Mouse (Mus musculus): ENCODE results near the gene 4930432K21Rik. TPM values are rescaled to one million over a fixed set of nuclear protein-coding genes. Genes with fewer than 3 reads are reported as not detected.
A peak's percentile ranks its signal among the peaks of the same experiment; 100 is the strongest.

The 4930432K21Rik gene
- total and polyA plus RNA-seq, 3 experiments, result 0.09 TPM; not detected in 2

DNA sequence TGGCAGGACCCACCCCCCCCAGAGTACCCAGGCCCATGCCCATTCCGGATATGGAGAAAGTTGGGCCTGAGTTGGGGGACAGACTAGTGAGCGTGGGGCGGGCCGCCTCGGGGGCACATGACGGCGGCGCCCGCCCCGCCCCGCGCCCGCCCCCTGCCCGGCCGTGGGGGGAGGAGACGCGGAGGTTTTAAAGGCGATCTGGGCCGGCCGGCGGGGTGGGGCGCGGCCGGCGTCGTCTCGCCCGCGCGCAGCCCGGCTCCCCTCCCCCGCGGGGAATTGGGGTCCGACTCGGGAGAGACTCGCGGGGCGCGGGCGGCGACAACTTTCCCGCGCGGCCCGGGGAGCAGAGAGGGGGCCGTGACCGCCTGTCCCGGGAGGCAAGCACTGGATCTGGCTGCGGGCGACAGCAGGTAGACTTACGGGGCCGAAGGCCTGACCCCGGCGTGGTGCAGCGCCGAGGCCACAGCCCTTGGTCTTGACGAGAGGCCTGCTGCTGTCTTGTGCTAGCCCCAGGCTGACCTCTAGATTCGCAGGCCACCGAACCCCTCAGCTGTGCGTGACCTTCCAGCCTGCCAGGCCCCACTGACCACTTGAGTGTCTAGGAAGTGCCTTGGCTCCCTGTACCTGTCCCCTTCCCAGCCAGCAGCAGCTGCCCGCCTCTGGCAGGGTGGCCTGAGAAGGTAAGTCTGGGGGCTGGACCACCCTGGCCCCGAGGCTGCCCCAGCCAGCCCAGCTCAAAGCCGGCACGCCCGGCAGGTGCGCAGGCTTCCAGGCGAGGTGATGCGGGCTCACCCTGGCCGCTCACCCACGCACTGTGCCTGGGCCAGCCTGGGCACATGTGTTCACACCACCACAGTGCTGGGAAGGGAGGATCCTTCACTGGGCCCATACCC lies 53.1 kb downstream of the 4930432K21Rik start:
- no peak for DNase-seq (ENCODE audit: extremely low read depth)
- Histone ChIP-seq H3K27ac (ENCODE audit: insufficient read depth, low read depth) (peak overlapping the region; percentile 62), H3K4me1 (ENCODE audit: control insufficient read depth in 1 of 2, insufficient read depth in 2 of 2) (peaks cover 18 to 52% of the 10 kb centered on the region in 2 experiments), H3K4me3 (replicated peaks in 1 of 3; ENCODE audit: low read depth in 2 of 3, low read length in 2 of 3, poor library complexity in 1 of 3) (peak overlapping the region; percentile 71 to 96 (median 82)), H3K9me3 (replicated peaks; ENCODE audit: low read length) (no peaks in the 10 kb centered on the region), H3K4me2 (ENCODE audit: insufficient read depth, low read depth, poor library complexity, severe bottlenecking) (peak overlapping the region; percentile 84), H3K27me3 (replicated peaks) (no peaks in the 10 kb centered on the region), H3K79me2 (replicated peaks; ENCODE audit: control insufficient read depth, extremely low read depth, insufficient read depth, poor library complexity, severe bottlenecking) (peaks cover 22% of the 10 kb centered on the region), H3K36me3 (replicated peaks in 1 of 2; ENCODE audit: control insufficient read depth in 1 of 2, insufficient read depth in 1 of 2, low read length in 1 of 2) (peaks cover 4 to 15% of the 10 kb centered on the region in 2 experiments), H3K9ac (ENCODE audit: insufficient read depth, low read depth) (peak overlapping the region; percentile 93)
- in situ Hi-C loops (cut with MboI; ENCODE audit: low pct_ligation_motif_present, low pct_unique_long_range_greater_than_20kb, low sequenced_read_pairs) (loop anchor here (25.0 kb wide), 1 partner anchor 161 kb away; no protein-coding TSS in a partner anchor), dilution Hi-C loops (cut with MboI; ENCODE audit: extremely low pct_ligation_motif_present, extremely low pct_unique_long_range_greater_than_20kb, low sequenced_read_pairs) (no loop called here)
- TF ChIP-seq JUND (conservative IDR thresholded peaks at IDR 0.05; ENCODE audit: low read depth, low read length), result no peak
- peak; percentile 44; the same call in 1 of the 2 replicates for TF ChIP-seq BHLHE40 (IDR thresholded peaks at IDR 0.05; ENCODE audit: low read depth, low read length)
- TF ChIP-seq NELFE (IDR thresholded peaks at IDR 0.05; ENCODE audit: low read depth, low read length), result peak; percentile 67
- TF ChIP-seq POLR2AphosphoS2 (IDR thresholded peaks at IDR 0.05; ENCODE audit: low read depth, low read length), result no peak
- peak; percentile 48; the same call in 1 of the 2 replicates for TF ChIP-seq CHD2 (IDR thresholded peaks at IDR 0.05; ENCODE audit: low read length)
- 0 out of 2 replicates have a peak, but pooled peaks have one; percentile 47 for TF ChIP-seq TBP (conservative IDR thresholded peaks at IDR 0.05; ENCODE audit: low read depth, low read length)
- no peak for TF ChIP-seq SMC3 (IDR thresholded peaks at IDR 0.05; ENCODE audit: low read depth, low read length)
- peak; percentile 62 for TF ChIP-seq USF1 (IDR thresholded peaks at IDR 0.05; ENCODE audit: low read depth, low read length)
- TF ChIP-seq ZNF384 (IDR thresholded peaks at IDR 0.05; ENCODE audit: low read depth, low read length), result no peak
- 0 out of 2 replicates have a peak, but pooled peaks have one; percentile 35 for TF ChIP-seq NRF1 (IDR thresholded peaks at IDR 0.05; ENCODE audit: low read depth, low read length)
- no peak for TF ChIP-seq JUN (IDR thresholded peaks at IDR 0.05; ENCODE audit: insufficient read depth, low read depth, low read length)
- no peak for TF ChIP-seq RAD21 (IDR thresholded peaks at IDR 0.05; ENCODE audit: low read depth, low read length)
- peak; percentile 67 for TF ChIP-seq ZMIZ1 (IDR thresholded peaks at IDR 0.05; ENCODE audit: low read depth, low read length)
- no peak for TF ChIP-seq IRF4 (IDR thresholded peaks at IDR 0.05; ENCODE audit: low read depth, low read length)
- TF ChIP-seq MAFK (IDR thresholded peaks at IDR 0.05; ENCODE audit: insufficient replicate concordance, low read length), result no peak
- peak; percentile 70 for TF ChIP-seq POLR2A (IDR thresholded peaks at IDR 0.05; ENCODE audit: low read depth, low read length)
- peak; percentile 10; the same call in 1 of the 2 replicates for TF ChIP-seq MAZ (IDR thresholded peaks at IDR 0.05; ENCODE audit: low read depth, low read length)
